Mouse (Mus musculus) megakaryocyte, embryonic 14.5 days (primary cell): ENCODE results near the gene Xbp1. TPM values are rescaled to one million over a fixed set of nuclear protein-coding genes. Genes with fewer than 3 reads are reported as not detected.
"Not testable (repeated sequence)": the region's sequence is repeated elsewhere in the genome, so short reads cannot be mapped to it uniquely, and the experiment has no call there.

Source experiments
- H3K27me3 ChIP-seq: replicated peaks from 2 replicates; pipeline ENCODE3; 2012; ENCODE audit warnings: inconsistent platforms
- H3K36me3 ChIP-seq: replicated peaks from 2 replicates; pipeline ENCODE3; 2012; ENCODE audit warnings: low read length, inconsistent platforms, mixed read lengths
- H3K4me1 ChIP-seq: 2 replicates; pipeline ENCODE4 v1.6.1; 2012; ENCODE audit warnings: inconsistent platforms
- H3K4me3 ChIP-seq: replicated peaks from 2 replicates; pipeline ENCODE3; 2012; ENCODE audit warnings: moderate library complexity, mild to moderate bottlenecking, inconsistent platforms
- H3K9me3 ChIP-seq: 2 replicates; pipeline ENCODE4 v1.6.1; 2012; ENCODE audit warnings: inconsistent platforms
- FLI1 ChIP-seq: IDR thresholded peaks from 2 replicates; pipeline ENCODE4 v1.6.1; 2012; ENCODE audit warnings: low read length, inconsistent platforms, mixed read lengths
- GATA1 ChIP-seq: IDR thresholded peaks from 3 replicates; pipeline ENCODE4 v1.6.1; 2012; ENCODE audit warnings: mixed read lengths, low read length, inconsistent platforms, borderline replicate concordance
- polyA plus RNA-seq: library from polyadenylated mRNA; stranded (reverse); fragments of >175 nt; gene quantifications from 2 replicates; pipeline ENCODE4 v1.2.3, GENCODE M21; 2012; ENCODE audit warnings: low replicate concordance; ENCODE audit not compliant: insufficient read depth

Gene Xbp1
- polyA plus RNA-seq, 1 experiment: 62.7 TPM

GRCm38 (mm10) chr11:5502351-5503051 is 18.0 kb upstream of the Xbp1 start:
- no peak overlapping the region for H3K4me3 ChIP-seq
- H3K27me3 ChIP-seq: no peaks in the 10 kb centered on the region
- H3K4me1 ChIP-seq: peaks cover 43% of the 10 kb centered on the region
- no peaks in the 10 kb centered on the region for H3K36me3 ChIP-seq
- TF ChIP-seq FLI1 (no peak), GATA1 (no peak)
- no peaks in the 10 kb centered on the region for H3K9me3 ChIP-seq

- Histone ChIP-seq H3K36me3 (no peaks in the 10 kb centered on the region), H3K27me3 (no peaks in the 10 kb centered on the region), H3K9me3 (no peaks in the 10 kb centered on the region), H3K4me1 (peaks cover 59% of the 10 kb centered on the region), H3K4me3 (peak overlapping the region; percentile 91)
- TF ChIP-seq GATA1 (no peak), FLI1 (no peak)
Observed at GRCm38 (mm10) chr11:5505856-5506575, 14.4 kb upstream of the Xbp1 start.

- Histone ChIP-seq H3K27me3 (no peaks in the 10 kb centered on the region), H3K4me3 (peak overlapping the region; percentile 82), H3K9me3 (no peaks in the 10 kb centered on the region), H3K36me3 (no peaks in the 10 kb centered on the region), H3K4me1 (peaks cover 61% of the 10 kb centered on the region)
- TF ChIP-seq GATA1 (no peak), FLI1 (no peak)
Observed at GRCm38 (mm10) chr11:5509215-5510098, 11.0 kb upstream of the Xbp1 start.

- no peaks in the 10 kb centered on the region for H3K27me3 ChIP-seq
- H3K4me1 ChIP-seq: peaks cover 60% of the 10 kb centered on the region
- H3K36me3 ChIP-seq: no peaks in the 10 kb centered on the region
- TF ChIP-seq GATA1 (no peak), FLI1 (no peak)
- H3K9me3 ChIP-seq: no peaks in the 10 kb centered on the region
- peak overlapping the region; percentile 82 for H3K4me3 ChIP-seq
Observed at GRCm38 (mm10) chr11:5510099-5510391, 10.4 kb upstream of the Xbp1 start.

GRCm38 (mm10) chr11:5510686-5511085 is 9.8 kb upstream of the Xbp1 start:
- H3K27me3 ChIP-seq, H3K4me3 ChIP-seq, H3K36me3 ChIP-seq, H3K9me3 ChIP-seq: not testable (repeated sequence)
- peaks cover 56% of the 10 kb centered on the region for H3K4me1 ChIP-seq

- no peak for TF ChIP-seq GATA1
- TF ChIP-seq FLI1: no peak
- H3K4me1 ChIP-seq: peaks cover 49% of the 10 kb centered on the region
- no peaks in the 10 kb centered on the region for H3K36me3 ChIP-seq
- no peaks in the 10 kb centered on the region for H3K27me3 ChIP-seq
- H3K4me3 ChIP-seq: no peak overlapping the region
- H3K9me3 ChIP-seq: no peaks in the 10 kb centered on the region
Observed at GRCm38 (mm10) chr11:5512099-5512725, 8.2 kb upstream of the Xbp1 start.

- TF ChIP-seq GATA1: no peak
- TF ChIP-seq FLI1: no peak
- no peaks in the 10 kb centered on the region for H3K36me3 ChIP-seq
- H3K27me3 ChIP-seq: no peaks in the 10 kb centered on the region
- H3K4me1 ChIP-seq: peaks cover 49% of the 10 kb centered on the region
- no peaks in the 10 kb centered on the region for H3K9me3 ChIP-seq
- no peak overlapping the region for H3K4me3 ChIP-seq
Observed at GRCm38 (mm10) chr11:5512961-5513360, 7.5 kb upstream of the Xbp1 start.

GRCm38 (mm10) chr11:5514091-5514490 is 6.4 kb upstream of the Xbp1 start:
- TF ChIP-seq FLI1 (no peak), GATA1 (no peak)
- H3K4me3 ChIP-seq: no peak overlapping the region
- no peaks in the 10 kb centered on the region for H3K9me3 ChIP-seq
- no peaks in the 10 kb centered on the region for H3K36me3 ChIP-seq
- H3K4me1 ChIP-seq: peaks cover 43% of the 10 kb centered on the region
- no peaks in the 10 kb centered on the region for H3K27me3 ChIP-seq

- no peaks in the 10 kb centered on the region for H3K36me3 ChIP-seq
- no peak overlapping the region for H3K4me3 ChIP-seq
- no peak for TF ChIP-seq FLI1
- no peaks in the 10 kb centered on the region for H3K9me3 ChIP-seq
- H3K4me1 ChIP-seq: peaks cover 42% of the 10 kb centered on the region
- H3K27me3 ChIP-seq: no peaks in the 10 kb centered on the region
Observed at GRCm38 (mm10) chr11:5515196-5515595, 5.3 kb upstream of the Xbp1 start.
